Mouse (Mus musculus) megakaryocyte progenitor cell, adult 5-6 weeks (primary cell): ENCODE measurements around the gene Uggt2. TPM values are rescaled to one million over a fixed set of nuclear protein-coding genes. Genes with fewer than 3 reads are reported as not detected.

ENCODE experiments used
- ATAC-seq: replicated peaks from 2 replicates; pipeline ENCODE4 v1.8.0; 2016; ENCODE audit warnings: mild to moderate bottlenecking, moderate TSS enrichment, inconsistent platforms; ENCODE audit not compliant: poor library complexity
- total RNA-seq, 2 experiments: library from RNA; stranded (forward) in 1 of 2; stranded (reverse) in 1 of 2; fragments of 157-497, 149-512 nt in 1 of 2; fragments of 200-1000 nt in 1 of 2; gene quantifications; 2 replicates each; pipeline versions ENCODE4 v1.2.3 to v1.2.4; 2015 to 2017

The Uggt2 gene
- total RNA-seq, 2 experiments from 2014 or later = 1.5 to 3.3 TPM

GRCm38 (mm10) chr14:119037076-119037683 lies 62.0 kb downstream of the Uggt2 start:
- ATAC-seq = no peak

DNA sequence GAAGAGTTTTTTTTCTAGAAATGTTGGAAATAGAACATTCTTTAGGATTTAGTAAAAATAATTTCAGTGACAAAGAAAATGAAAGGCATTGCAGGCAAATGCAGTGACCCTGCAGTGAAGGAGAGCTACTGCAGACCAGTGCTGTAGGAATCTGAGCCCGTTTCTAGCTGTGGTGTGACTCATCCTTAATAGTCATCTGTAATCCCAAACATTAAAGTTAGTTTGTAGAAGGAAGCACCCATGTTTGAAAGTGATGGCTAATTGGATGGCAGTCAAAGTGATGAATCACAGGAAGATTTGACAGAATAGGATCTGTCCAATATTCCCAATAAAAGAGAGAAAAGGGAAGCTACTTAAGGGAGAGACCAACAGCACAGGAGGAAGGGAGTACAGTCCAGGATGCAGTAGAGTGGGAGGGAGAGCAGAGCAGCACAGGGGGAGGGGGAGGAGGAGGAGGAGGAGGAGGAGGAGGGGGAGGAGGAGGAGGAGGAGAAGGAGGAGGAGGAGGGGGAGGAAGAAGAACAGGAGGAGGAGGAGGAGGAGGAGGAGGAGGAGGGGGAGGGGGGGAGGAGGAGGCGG lies 71.5 kb downstream of the Uggt2 start:
- ATAC-seq = no peak

- peak; percentile 99 for ATAC-seq
These were observed 72.1 kb downstream of the Uggt2 start for GRCm38 (mm10) chr14:119027130-119027529.

DNA sequence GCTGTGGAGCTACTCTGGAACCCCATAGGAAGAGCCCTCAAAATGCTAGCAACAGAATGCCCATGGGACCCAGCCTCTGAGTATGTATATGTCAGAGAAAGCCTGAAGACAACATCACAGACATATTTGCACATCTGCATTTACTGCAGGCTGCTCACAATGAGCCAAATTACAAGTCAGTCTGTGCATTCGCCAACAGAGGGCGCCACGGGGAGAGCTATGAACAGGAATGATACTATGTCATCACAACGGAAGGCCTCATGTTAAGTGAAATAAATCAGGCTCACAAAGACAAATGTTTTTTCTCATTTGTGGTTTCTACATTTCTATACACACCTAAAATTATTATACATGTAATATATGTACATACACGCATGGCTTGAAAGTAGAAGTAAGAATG lies 73.3 kb downstream of the Uggt2 start:
- ATAC-seq = peak; percentile 77

- ATAC-seq = no peak
These were observed 85.7 kb downstream of the Uggt2 start for GRCm38 (mm10) chr14:119013549-119013948.

GRCm38 (mm10) chr14:119012607-119013431 lies 86.4 kb downstream of the Uggt2 start:
- peak; percentile 70 for ATAC-seq

GRCm38 (mm10) chr14:119009531-119009930 lies 89.7 kb downstream of the Uggt2 start:
- ATAC-seq = no peak

- peak; percentile 12 for ATAC-seq
These were observed 91.1 kb downstream of the Uggt2 start for GRCm38 (mm10) chr14:119008031-119008590.

DNA sequence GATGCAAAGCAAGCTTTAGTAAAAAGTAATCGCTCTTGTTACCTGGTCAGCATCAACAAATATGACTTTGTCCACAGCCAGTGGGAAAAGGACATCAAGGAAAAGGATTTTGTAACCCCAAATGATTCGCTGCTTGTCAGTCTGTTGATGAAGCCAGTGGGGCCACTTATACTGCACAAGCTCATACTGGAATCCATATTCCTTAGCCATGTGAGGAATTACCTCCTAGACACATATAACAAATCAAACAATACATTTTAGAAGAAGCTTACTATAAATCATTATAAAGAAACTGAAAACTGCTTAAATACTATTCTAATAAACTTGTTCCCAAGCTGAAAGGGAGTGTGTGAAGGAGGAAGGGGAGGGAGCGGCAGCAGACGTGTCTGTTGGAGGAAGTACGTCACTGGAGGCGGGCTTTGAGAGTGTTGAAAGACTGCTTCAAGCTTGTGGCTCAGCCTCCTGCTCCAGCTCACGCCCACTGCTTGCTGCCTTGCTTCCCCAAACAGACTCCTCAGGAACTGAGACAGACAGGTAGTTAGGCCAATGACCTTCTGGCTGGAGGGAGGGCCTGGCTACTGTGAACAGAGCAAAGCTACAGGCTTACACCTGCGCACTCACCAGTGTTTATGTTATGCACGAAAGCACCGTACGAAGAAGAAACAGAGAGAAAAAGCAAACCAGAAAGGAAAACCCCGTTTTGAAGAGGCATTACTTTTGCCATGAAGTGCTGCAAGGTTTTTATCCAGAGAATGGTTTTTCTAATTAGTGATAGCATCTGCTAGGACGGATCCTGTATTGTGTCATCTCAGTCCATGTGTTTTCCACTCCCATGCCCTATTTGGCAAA lies 91.9 kb downstream of the Uggt2 start:
- peak; percentile 95 for ATAC-seq

DNA sequence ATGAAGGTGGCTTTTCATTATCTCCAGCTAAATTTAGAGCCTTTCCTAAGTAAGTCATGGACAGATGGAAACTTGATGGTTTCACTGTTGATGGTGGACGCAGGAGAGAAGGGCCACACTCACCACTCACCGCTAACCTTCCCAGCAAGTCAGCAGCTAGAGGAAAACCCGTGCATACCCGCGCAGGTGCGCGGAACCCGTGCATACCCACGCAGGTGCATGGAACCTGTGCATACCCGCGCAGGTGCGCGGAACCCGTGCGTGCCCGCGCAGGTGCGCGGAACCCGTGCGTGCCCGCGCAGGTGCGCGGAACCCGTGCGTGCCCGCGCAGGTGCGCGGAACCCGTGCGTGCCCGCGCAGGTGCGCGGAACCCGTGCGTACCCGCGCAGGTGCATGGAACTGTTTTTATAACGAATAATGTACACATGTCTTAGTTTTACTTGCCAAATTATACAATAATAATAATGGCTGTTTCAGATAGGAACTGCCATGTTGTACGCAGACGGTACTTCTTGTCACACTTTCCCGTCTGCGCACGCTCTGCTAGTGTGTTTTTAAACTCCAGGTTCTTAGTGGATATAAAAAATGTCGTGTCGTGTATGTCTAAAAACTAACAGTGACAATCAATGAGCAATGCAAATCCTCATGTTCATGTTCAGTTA lies 92.7 kb downstream of the Uggt2 start:
- ATAC-seq = no peak

DNA sequence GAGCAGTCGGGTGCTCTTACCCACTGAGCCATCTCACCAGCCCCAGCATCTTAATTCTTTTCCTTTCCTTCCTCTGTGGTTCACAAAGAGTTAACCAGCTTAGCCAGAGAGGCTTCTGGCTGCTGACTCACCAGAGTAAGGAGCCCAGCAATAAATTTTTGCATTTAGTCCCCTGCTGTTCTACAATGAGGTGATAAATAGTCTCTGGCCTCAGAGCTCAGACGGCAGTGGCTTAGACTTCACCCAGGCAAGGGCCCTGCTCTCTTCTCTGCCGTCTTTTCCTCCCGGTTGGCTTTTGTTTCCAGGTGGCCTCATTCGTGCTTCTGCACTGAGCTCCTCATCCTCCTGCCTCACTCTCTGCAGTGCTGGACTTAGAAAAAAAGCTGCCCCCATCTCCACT lies 93.4 kb downstream of the Uggt2 start:
- ATAC-seq = peak; percentile 6; the same call in 1 of the 2 replicates

DNA sequence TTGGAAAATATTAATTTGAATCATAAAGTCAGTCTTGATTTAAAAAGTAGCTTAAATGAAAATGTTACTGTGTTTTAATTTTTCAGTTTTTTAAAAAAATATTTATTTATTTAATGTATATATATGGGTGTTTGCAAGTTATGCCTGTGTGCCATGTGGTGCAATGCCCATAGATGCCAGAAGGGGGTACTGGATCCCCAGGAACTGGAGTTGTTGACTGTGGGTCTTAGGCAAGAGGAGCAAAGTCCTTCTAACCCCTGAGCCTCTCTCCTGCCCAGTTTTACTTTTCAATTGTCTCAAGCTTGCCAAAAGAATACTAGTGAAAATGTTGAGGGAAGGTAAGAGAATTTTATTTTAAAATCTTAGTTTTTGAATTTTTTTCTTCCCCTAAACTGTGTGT lies 95.9 kb downstream of the Uggt2 start:
- ATAC-seq = peak; percentile 51

DNA sequence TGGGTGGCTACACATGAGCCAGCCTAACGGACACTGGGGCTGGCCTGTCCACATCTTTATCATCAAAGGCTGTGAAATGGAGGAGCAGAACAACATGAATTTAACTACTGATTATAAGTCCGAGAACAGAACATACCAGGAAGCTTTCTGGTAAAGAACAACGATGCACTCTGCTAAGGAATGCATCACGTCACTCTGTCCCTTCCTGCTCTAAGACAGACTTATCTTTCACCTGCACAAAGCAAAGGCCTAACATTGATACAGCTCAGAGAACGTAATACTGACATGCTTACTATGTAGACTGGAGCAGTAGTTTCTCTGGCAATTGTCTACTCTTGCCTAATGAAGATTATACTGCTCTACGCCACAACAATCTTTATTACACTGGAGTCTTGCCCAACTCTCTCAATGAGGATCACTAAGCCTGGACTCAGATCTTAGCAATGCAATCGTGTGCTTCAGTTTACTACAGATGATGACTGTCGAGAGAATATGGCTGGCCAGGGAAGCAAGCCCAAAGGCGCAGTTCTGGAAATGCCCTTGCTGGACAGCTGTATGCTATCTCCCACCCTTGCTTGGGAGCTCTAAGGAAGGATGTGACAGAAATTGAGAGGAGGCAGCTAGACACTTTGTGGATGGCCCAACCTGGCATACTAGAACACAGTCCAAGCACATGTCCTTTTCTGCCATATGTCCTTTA lies 103.9 kb downstream of the Uggt2 start:
- ATAC-seq = no peak

GRCm38 (mm10) chr14:118987523-118988496 lies 111.4 kb downstream of the Uggt2 start:
- peak; percentile 93 for ATAC-seq

- ATAC-seq = peak; percentile 54
These were observed 112.3 kb downstream of the Uggt2 start for GRCm38 (mm10) chr14:118986653-118987522.

DNA sequence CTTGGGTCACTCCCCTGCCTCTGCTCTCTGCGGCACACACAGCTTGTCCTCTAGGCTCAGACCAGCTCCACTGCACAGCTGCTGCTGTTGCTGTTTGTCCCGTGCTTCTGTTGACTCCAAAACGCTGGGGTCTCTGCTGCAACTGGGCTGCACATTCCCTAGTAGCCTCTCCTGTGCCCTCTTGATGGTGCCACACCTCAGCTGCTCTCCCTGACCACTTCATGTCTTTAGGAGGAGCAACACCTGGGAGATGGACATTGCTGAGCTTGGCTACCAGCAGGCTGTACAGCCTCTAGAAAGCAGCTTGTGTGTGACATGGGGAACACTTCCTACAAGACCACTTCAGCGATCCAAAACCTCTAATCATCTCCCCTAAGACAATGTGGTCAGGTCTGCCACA lies 115.1 kb downstream of the Uggt2 start:
- no peak for ATAC-seq

- ATAC-seq = no peak
These were observed 115.8 kb downstream of the Uggt2 start for GRCm38 (mm10) chr14:118983396-118983795.
